Mouse (Mus musculus): ENCODE data around the gene Gnai2.
"Not testable (repeated sequence)": the region's sequence is repeated elsewhere in the genome, so short reads cannot be mapped to it uniquely, and the experiment has no call there.

Gnai2 gene

GRCm38 (mm10) chr9:107635279-107636028, at the start of gene Gnai2:
TSS of gene Gnai2 (minus strand) at chr9:107635367.
- DNase-seq (ENCODE audit: low read depth, low spot score): peak; percentile 95

GRCm38 (mm10) chr9:107682405-107682804, 47.2 kb upstream of the Gnai2 start:
- no peak for DNase-seq (ENCODE audit: low read depth, low spot score)

- DNase-seq (ENCODE audit: low read depth, low spot score): no peak
Observed at GRCm38 (mm10) chr9:107679501-107679900, 44.3 kb upstream of the Gnai2 start, which contains the start of gene Gnat1. TSS of gene Gnat1 (minus strand) at chr9:107679712.

- DNase-seq (ENCODE audit: low read depth, low spot score): no peak
Observed at GRCm38 (mm10) chr9:107678861-107679260, 43.7 kb upstream of the Gnai2 start.

- not testable (repeated sequence) for DNase-seq (ENCODE audit: low read depth, low spot score)
Observed at GRCm38 (mm10) chr9:107677819-107678526, 42.8 kb upstream of the Gnai2 start.

DNA sequence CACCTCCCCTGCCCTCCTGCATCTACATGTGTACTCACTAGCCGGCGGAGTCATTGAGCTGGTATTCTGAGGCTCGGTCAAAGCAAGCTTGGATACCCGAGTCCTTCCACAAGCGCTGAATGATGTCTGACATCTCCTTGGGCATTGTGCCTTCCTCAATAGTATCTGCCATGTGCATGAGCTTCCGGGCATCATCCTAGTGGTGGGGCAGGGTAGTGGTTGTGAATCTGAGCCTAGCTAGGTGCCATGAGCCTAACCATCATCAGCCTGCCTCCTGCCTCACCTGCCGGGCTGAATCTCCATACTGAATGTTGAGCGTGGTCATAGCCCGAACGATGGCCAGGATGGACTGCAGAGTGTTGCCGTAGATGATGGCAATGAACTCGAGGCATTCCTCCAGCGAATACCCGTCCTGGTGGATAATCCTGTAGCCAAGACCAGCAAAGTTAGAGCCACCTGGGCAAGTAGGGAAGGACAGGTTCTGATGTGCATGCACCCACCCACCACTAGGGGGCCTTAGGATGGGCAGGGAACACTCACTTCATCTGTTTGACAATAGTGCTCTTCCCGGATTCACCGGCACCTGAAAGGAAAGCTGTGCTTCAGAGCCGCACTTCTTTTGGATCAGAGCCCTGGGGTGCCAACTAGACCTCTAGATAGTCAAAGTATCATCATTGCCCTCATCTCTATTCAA, 42.1 kb upstream of the Gnai2 start:
- peak; percentile 80 for DNase-seq (ENCODE audit: low read depth, low spot score)

- DNase-seq (ENCODE audit: low read depth, low spot score): no peak
Observed at GRCm38 (mm10) chr9:107676302-107676701, 41.1 kb upstream of the Gnai2 start.

- DNase-seq (ENCODE audit: low read depth, low spot score): peak; percentile 62
Observed at GRCm38 (mm10) chr9:107675671-107676301, 40.6 kb upstream of the Gnai2 start.

- DNase-seq (ENCODE audit: low read depth, low spot score): no peak
Observed at GRCm38 (mm10) chr9:107674609-107675429, 39.7 kb upstream of the Gnai2 start.

GRCm38 (mm10) chr9:107670259-107670658, 35.1 kb upstream of the Gnai2 start:
- no peak for DNase-seq (ENCODE audit: low read depth, low spot score)

DNA sequence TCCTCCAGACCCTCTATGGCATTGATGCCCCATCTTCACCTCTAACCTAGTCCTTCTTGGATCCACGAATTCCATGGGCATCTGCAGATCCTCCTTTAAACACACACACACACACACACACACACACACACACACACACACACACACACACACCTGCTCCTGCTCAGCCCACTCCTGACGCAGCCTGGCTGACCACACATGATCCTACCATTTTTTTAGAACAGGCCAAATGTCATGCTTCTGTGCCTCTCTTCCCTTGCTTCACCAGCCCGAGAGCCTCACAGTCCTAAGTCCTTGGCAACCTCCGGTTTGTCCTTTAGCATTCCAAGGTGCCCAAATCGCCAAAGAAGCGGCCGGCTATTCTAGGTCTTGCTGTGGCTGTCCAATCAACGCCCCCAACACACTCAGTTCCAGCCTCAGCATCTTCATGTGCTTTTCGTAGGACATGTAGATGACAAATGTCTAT, 34.3 kb upstream of the Gnai2 start, which contains the start of gene Slc38a3:
Gene Slc38a3 (minus strand): TSS at position 51 of the 466 bp plus-strand sequence.
- DNase-seq (ENCODE audit: low read depth, low spot score): no peak

- DNase-seq (ENCODE audit: low read depth, low spot score): no peak
Observed at GRCm38 (mm10) chr9:107668916-107669315, 33.7 kb upstream of the Gnai2 start.

GRCm38 (mm10) chr9:107668011-107668410, 32.8 kb upstream of the Gnai2 start:
- no peak for DNase-seq (ENCODE audit: low read depth, low spot score)

- DNase-seq (ENCODE audit: low read depth, low spot score): no peak
Observed at GRCm38 (mm10) chr9:107667219-107667618, 32.1 kb upstream of the Gnai2 start.

DNA sequence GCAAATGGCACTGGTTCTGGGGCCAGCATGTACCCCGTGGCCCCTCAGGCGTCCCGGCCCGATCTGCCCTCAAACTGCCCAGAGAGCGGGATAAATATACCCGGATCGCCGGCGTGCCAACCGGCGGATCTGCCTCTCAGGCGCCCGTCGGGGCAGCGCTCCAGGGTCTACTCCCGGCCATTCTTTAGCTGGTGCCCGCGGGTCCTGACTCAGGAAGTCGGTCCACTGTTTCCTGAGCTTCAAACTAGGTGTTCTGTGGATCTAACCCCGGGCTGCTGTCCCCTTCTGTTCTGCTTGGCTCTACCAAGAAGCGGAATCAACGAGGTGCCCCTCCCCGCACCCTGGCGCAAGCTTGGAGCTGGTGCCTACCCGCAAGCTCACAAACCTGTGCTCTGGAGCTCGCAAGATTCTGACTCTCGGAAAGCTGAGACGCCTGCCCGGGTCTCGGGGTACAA, 31.6 kb upstream of the Gnai2 start:
- DNase-seq (ENCODE audit: low read depth, low spot score): no peak

DNA sequence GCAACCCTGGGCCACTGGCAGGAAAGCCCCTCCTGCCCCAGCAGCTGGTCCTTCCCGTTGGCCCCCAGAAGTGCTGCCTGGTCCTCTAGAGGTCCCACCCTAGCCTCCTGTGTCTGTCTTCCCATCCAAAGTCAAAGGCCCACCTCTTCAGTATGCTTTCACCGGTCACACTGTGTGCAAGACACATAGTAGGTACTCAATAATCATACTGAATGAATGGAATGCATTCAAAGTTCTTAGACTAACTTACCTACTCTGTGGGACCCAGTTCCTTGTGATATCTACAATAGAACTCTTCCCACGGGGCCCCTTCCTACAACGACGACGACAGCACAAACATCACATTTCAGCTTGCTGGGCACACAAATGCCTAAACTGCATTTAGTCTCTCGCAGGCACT, 30.1 kb upstream of the Gnai2 start:
- DNase-seq (ENCODE audit: low read depth, low spot score): no peak

GRCm38 (mm10) chr9:107663525-107663924, 28.4 kb upstream of the Gnai2 start:
- no peak for DNase-seq (ENCODE audit: low read depth, low spot score)

DNA sequence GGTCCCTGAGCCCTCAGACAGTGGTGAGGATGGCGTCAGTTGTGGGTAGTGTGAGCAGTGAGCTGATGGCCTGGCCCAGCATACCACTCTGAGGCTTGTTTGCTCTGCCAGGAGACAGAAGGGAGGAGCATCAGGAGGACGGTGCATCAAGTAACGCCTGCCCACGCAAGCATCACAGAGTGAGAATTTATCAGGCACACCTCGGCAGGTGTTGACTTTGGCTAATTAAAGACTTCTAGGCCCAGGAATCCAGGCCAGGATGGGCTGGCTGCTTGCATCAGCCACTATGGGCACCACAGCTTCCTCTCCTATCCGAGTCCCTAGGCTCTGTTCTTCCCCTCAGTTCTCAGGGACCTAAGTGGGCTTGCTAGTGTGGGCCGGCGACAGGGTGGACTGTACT, 27.2 kb upstream of the Gnai2 start:
- no peak for DNase-seq (ENCODE audit: low read depth, low spot score)

DNA sequence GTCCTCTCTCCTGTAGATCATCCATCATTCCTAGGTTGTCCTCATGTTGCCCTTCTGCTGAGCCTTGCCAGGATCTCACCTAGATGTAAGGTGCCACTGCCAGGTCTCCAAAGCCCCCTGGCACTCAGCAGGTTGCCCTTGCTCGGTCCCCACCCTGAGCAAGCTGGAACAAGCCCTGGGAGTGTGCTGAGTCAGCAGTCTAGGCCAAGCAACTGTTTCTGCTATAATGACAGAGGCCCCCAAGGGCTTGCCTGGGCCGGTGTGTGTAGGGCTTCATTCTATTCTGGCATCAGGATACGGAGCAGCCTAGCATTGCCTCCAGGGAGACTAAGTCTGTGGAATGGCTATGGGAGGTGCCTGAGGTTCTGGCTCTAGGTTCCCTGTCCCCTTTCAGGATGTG, 25.6 kb upstream of the Gnai2 start:
- DNase-seq (ENCODE audit: low read depth, low spot score): no peak

- DNase-seq (ENCODE audit: low read depth, low spot score): no peak
Observed at GRCm38 (mm10) chr9:107659961-107660360, 24.8 kb upstream of the Gnai2 start.

DNA sequence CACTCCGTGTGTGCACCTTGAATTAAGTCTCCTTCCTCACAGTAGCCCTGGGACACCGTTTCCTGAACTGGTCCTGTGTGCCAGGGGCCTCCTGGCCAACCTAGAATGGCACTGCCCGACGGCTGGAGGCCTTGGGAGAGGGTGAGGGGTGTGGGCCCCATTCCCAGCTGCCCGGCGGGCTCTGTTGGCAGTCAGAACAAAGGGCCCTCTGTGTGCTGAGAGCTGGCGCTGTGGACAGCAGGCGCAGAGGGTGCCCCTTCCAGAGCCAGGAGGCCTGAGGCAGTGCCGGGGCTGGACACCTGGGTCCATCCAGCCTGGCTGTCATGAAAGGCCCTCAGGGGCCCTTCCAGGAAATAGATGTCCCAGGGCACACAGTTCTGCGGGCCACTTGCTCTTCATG, 24.4 kb upstream of the Gnai2 start:
- DNase-seq (ENCODE audit: low read depth, low spot score): no peak

Measured in WW6 (cell line).